Mouse (Mus musculus) lung, postnatal 0 days (tissue): ENCODE measurements around the gene 4930519G04Rik. TPM values are rescaled to one million over a fixed set of nuclear protein-coding genes. Genes with fewer than 3 reads are reported as not detected.
"Not testable (repeated sequence)": the region's sequence is repeated elsewhere in the genome, so short reads cannot be mapped to it uniquely, and the experiment has no call there.

Experiments
- ATAC-seq: fragments of 200-750 bp; cut with Nextera tagmentation; 2 replicates; pipeline ENCODE4 v1.8.0; 2017; ENCODE audit warnings: moderate library complexity
- DNase-seq: peaks from one replicate; pipeline ENCODE4 v3.0.0-alpha.2; 2016; ENCODE audit warnings: low spot score
- H3K27ac ChIP-seq: fragments of 300-500 bp; sonication (generic); 2 replicates; pipeline ENCODE4 v1.5.1; 2014; ENCODE audit warnings: antibody characterized with exemption, mild to moderate bottlenecking, low read length, mixed read lengths
- H3K27me3 ChIP-seq: fragments of 300-500 bp; sonication (generic); replicated peaks from 2 replicates; pipeline ENCODE4 v1.6.1; 2014; ENCODE audit warnings: low read length, mixed read lengths; ENCODE audit not compliant: insufficient read depth
- H3K36me3 ChIP-seq: fragments of 300-500 bp; sonication (generic); 2 replicates; pipeline ENCODE4 v1.6.1; 2014; ENCODE audit warnings: low read length, mixed read lengths; ENCODE audit not compliant: insufficient read depth
- H3K4me1 ChIP-seq: fragments of 300-500 bp; sonication (generic); 2 replicates; pipeline ENCODE4 v1.6.1; 2014; ENCODE audit warnings: antibody characterized with exemption, low read depth, low read length, mixed read lengths; ENCODE audit not compliant: insufficient read depth
- H3K4me2 ChIP-seq: fragments of 300-500 bp; sonication (generic); replicated peaks from 2 replicates; pipeline ENCODE4 v1.6.1; 2014; ENCODE audit warnings: low read depth, mild to moderate bottlenecking, low read length, moderate library complexity, mixed read lengths
- H3K4me3 ChIP-seq: fragments of 300-500 bp; sonication (generic); 2 replicates; pipeline ENCODE4 v1.5.1; 2014; ENCODE audit warnings: low read depth, low read length
- H3K9ac ChIP-seq: fragments of 300-500 bp; sonication (generic); replicated peaks from 2 replicates; pipeline ENCODE4 v1.6.1; 2014; ENCODE audit warnings: low read depth, mild to moderate bottlenecking
- H3K9me3 ChIP-seq: fragments of 300-500 bp; sonication (generic); 2 replicates; pipeline ENCODE4 v1.6.1; 2016; ENCODE audit warnings: low read length, mixed read lengths
- CTCF ChIP-seq: IDR thresholded peaks from 2 replicates; pipeline ENCODE4 v1.5.1; 2016; ENCODE audit warnings: antibody characterized with exemption, mild to moderate bottlenecking
- EP300 ChIP-seq: IDR thresholded peaks from 2 replicates; pipeline ENCODE4 v1.6.1; 2016; ENCODE audit warnings: antibody characterized with exemption, mild to moderate bottlenecking, control low read depth
- WGBS: fragments of 180-500 bp; shearing (Covaris S2); extraction: QIAGEN DNeasy Blood & Tissue Kit; methylation state at CpG from one replicate; pipeline ENCODE4 v1.1.7; 2014; 5-methylcytosine and 5-hydroxymethylcytosine counted together
- polyA plus RNA-seq: library from polyadenylated mRNA; unstranded; fragments of >200 nt; fragmentation: Nextera tagmentation; extraction: Ambion mirVana; gene quantifications from 2 replicates; pipeline ENCODE4 v1.2.1, GENCODE M21; 2015

4930519G04Rik gene
- polyA plus RNA-seq, 1 experiment from 2014 or later = not detected

- WGBS = 55% methylated on average over 8 of the region's 8 CpGs
- H3K4me1 ChIP-seq = no peaks in the 10 kb centered on the region
- no peak for DNase-seq
- no peak overlapping the region for H3K27ac ChIP-seq
- TF ChIP-seq EP300 (no peak), CTCF (no peak)
- no peak for ATAC-seq
- no peaks in the 10 kb centered on the region; the same call in 1 of the 2 replicates for H3K36me3 ChIP-seq
- no peak overlapping the region for H3K9ac ChIP-seq
- H3K4me3 ChIP-seq = no peak overlapping the region
- H3K27me3 ChIP-seq = no peaks in the 10 kb centered on the region
- no peak overlapping the region for H3K4me2 ChIP-seq
- no peaks in the 10 kb centered on the region for H3K9me3 ChIP-seq
These were observed 61.4 kb downstream of the 4930519G04Rik start for GRCm38 (mm10) chr5:114914855-114915254.

GRCm38 (mm10) chr5:114915854-114916253, 62.4 kb downstream of the 4930519G04Rik start:
- Histone ChIP-seq H3K27ac (no peak overlapping the region), H3K4me2 (no peak overlapping the region), H3K9me3 (no peaks in the 10 kb centered on the region), H3K27me3 (no peaks in the 10 kb centered on the region), H3K36me3 (no peaks in the 10 kb centered on the region; the same call in 1 of the 2 replicates), H3K4me1 (no peaks in the 10 kb centered on the region), H3K4me3 (no peak overlapping the region), H3K9ac (no peak overlapping the region)
- DNase-seq (no peak), ATAC-seq (no peak)
- WGBS = 79% methylated on average over 5 of the region's 5 CpGs
- TF ChIP-seq CTCF (no peak), EP300 (no peak)

- Histone ChIP-seq H3K4me2 (no peak overlapping the region), H3K9me3 (no peaks in the 10 kb centered on the region), H3K4me3 (no peak overlapping the region), H3K36me3 (no peaks in the 10 kb centered on the region), H3K27me3 (no peaks in the 10 kb centered on the region), H3K9ac (no peak overlapping the region), H3K27ac (no peak overlapping the region), H3K4me1 (no peaks in the 10 kb centered on the region)
- WGBS = 52% methylated on average over 4 of the region's 4 CpGs
- no peak for ATAC-seq
- no peak for TF ChIP-seq CTCF
- TF ChIP-seq EP300 = no peak
- DNase-seq = no peak
These were observed 63.3 kb downstream of the 4930519G04Rik start for GRCm38 (mm10) chr5:114916777-114917176.

- WGBS = 90% methylated on average over 5 of the region's 5 CpGs
- ATAC-seq, DNase-seq, H3K27me3 ChIP-seq, H3K4me2 ChIP-seq, H3K4me1 ChIP-seq, H3K4me3 ChIP-seq, H3K36me3 ChIP-seq, H3K9me3 ChIP-seq, H3K9ac ChIP-seq, H3K27ac ChIP-seq: not testable (repeated sequence)
These were observed 63.9 kb downstream of the 4930519G04Rik start for GRCm38 (mm10) chr5:114917357-114917756.

GRCm38 (mm10) chr5:114921551-114922365, 68.3 kb downstream of the 4930519G04Rik start:
- WGBS = 62% methylated on average over 19 of the region's 19 CpGs
- DNase-seq (peak; percentile 44), ATAC-seq (0 out of 2 replicates have a peak, but pooled peaks have one; percentile 24)
- no peaks in the 10 kb centered on the region for H3K4me1 ChIP-seq
- no peak overlapping the region for H3K27ac ChIP-seq
- no peak overlapping the region for H3K4me3 ChIP-seq
- no peaks in the 10 kb centered on the region for H3K36me3 ChIP-seq
- no peak overlapping the region for H3K9ac ChIP-seq
- TF ChIP-seq EP300 = no peak
- peak; percentile 29 for TF ChIP-seq CTCF
- no peaks in the 10 kb centered on the region for H3K27me3 ChIP-seq
- no peaks in the 10 kb centered on the region; the same call in 1 of the 2 replicates for H3K9me3 ChIP-seq
- 0 out of 2 replicates have a peak overlapping the region, but pooled peaks have one; percentile 23 for H3K4me2 ChIP-seq

GRCm38 (mm10) chr5:114922366-114922731, 68.9 kb downstream of the 4930519G04Rik start:
- H3K36me3 ChIP-seq = no peaks in the 10 kb centered on the region
- H3K27me3 ChIP-seq = no peaks in the 10 kb centered on the region
- DNase-seq (no peak), ATAC-seq (0 out of 2 replicates have a peak, but pooled peaks have one; percentile 32)
- no peak overlapping the region for H3K27ac ChIP-seq
- no peak for TF ChIP-seq CTCF
- TF ChIP-seq EP300 = no peak
- H3K9ac ChIP-seq = no peak overlapping the region
- no peaks in the 10 kb centered on the region; the same call in 1 of the 2 replicates for H3K9me3 ChIP-seq
- H3K4me3 ChIP-seq = no peak overlapping the region
- 0 out of 2 replicates have a peak overlapping the region, but pooled peaks have one; percentile 23 for H3K4me2 ChIP-seq
- WGBS = 60% methylated on average over 10 of the region's 10 CpGs
- no peaks in the 10 kb centered on the region for H3K4me1 ChIP-seq
